Mouse (Mus musculus) hindbrain, embryonic 15.5 days (tissue): ENCODE measurements at regions not wholly inside any gene's neighbourhood (a gene's known extent, or its start where the extent isn't known, plus 50 kb on each side); places are given as distances from the start of the nearest gene placed in this dataset.

Experiments
- ATAC-seq: fragments of 200-750 bp; cut with Nextera tagmentation; 2 replicates; pipeline ENCODE4 v1.8.0; 2017; ENCODE audit warnings: low read depth, moderate number of reproducible peaks, moderate TSS enrichment; ENCODE audit not compliant: low FRiP score
- H3K27ac ChIP-seq: fragments of 300-500 bp; sonication (generic); replicated peaks from 2 replicates; pipeline ENCODE4 v1.5.1; 2015; ENCODE audit warnings: mild to moderate bottlenecking, inconsistent platforms
- H3K27me3 ChIP-seq: fragments of 300-500 bp; sonication (generic); 2 replicates; pipeline ENCODE4 v1.6.1; 2015; ENCODE audit warnings: control low read depth, inconsistent platforms
- H3K36me3 ChIP-seq: fragments of 300-500 bp; sonication (generic); 2 replicates; pipeline ENCODE4 v1.6.1; 2015; ENCODE audit warnings: control low read depth, inconsistent platforms
- H3K4me1 ChIP-seq: fragments of 300-500 bp; sonication (generic); replicated peaks from 2 replicates; pipeline ENCODE4 v1.6.1; 2015; ENCODE audit warnings: control low read depth, inconsistent platforms
- H3K4me2 ChIP-seq: fragments of 300-500 bp; sonication (generic); 2 replicates; pipeline ENCODE4 v1.6.1; 2015; ENCODE audit warnings: moderate library complexity, mild to moderate bottlenecking, inconsistent platforms
- H3K4me3 ChIP-seq: fragments of 300-500 bp; sonication (generic); 2 replicates; pipeline ENCODE4 v1.5.1; 2015; ENCODE audit warnings: mild to moderate bottlenecking, inconsistent platforms
- H3K9ac ChIP-seq: fragments of 300-500 bp; sonication (generic); 2 replicates; pipeline ENCODE4 v1.6.1; 2015; ENCODE audit warnings: inconsistent platforms
- H3K9me3 ChIP-seq: fragments of 300-500 bp; sonication (generic); 2 replicates; pipeline ENCODE4 v1.6.1; 2016; ENCODE audit warnings: control low read depth, inconsistent platforms
- WGBS: fragments of 180-500 bp; shearing (Covaris S2); methylation state at CpG from one replicate; pipeline ENCODE4 v1.1.7; 2015; 5-methylcytosine and 5-hydroxymethylcytosine counted together

DNA sequence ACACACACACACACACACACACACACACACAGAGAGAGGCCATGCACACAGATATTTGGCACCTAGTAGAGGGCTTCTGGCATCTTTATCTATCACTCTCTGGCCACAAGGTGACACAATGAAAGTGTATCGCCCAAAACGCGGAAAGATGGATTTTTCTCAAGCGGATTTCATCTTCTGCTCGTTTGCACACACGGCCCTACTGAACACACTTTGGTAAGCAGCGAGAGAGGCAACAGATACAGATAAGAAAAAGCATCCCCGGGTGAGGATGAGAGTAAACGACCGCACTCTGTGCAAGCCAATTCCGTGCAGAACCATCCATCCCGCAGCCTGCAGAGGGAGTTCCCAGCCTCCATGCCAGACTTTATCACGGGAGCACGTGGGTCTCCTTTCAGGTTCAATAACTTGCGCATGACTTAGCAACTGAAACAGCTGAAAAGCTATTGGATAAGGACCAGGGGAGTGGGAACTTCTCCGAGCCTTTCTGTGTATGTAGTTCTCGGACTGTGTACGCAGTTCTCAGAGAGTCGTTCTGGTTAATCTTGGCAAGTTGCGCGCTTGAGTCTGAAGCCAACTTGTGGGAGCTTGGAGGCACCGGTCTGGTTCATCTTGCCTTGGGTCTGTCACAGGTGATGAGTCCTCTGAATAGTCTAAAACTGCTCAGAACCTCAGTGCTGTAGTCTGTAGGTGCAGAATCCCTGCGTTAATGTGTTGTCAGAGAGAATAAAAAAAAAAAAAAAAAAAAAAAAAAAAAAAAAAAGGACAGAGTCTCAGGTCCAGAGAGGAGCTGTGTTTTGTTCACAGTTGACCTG is 97.2 kb upstream of the Tmem178 start:
- H3K36me3 ChIP-seq: no peaks in the 10 kb centered on the region
- 0 out of 2 replicates have a peak overlapping the region, but pooled peaks have one; percentile 32 for H3K27ac ChIP-seq
- no peak overlapping the region for H3K9ac ChIP-seq
- H3K4me1 ChIP-seq: no peaks in the 10 kb centered on the region; the same call in 1 of the 2 replicates
- peak overlapping the region; percentile 15; the same call in 1 of the 2 replicates for H3K4me3 ChIP-seq
- no peaks in the 10 kb centered on the region for H3K9me3 ChIP-seq
- peak overlapping the region; percentile 44 for H3K4me2 ChIP-seq
- no peaks in the 10 kb centered on the region for H3K27me3 ChIP-seq
- peak; percentile 86; the same call in 1 of the 2 replicates for ATAC-seq
- 57% methylated on average over 23 of the region's 23 CpGs for WGBS

DNA sequence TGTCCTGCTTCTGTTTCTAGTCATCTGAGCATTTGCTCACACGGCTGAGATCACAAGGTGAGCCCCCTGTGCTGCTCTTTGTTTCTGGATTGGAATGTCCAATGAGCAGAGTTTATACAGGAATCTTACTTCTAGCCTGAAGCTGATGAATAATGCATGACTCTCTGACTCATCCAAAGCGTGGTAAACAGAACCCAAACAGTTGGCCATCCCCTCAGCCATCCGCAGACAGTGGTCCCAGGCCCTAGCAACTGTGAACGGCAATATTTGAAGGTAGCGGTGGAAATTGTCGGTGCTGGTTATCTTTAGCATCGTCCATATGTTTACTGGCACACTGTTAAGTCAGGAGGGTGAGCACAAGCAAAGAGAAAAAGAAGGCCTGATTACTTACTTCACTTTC is 99.1 kb upstream of the Tmem178 start:
- no peak overlapping the region for H3K9ac ChIP-seq
- H3K27me3 ChIP-seq: no peaks in the 10 kb centered on the region
- H3K27ac ChIP-seq: no peak overlapping the region
- H3K4me3 ChIP-seq: no peak overlapping the region
- H3K4me1 ChIP-seq: no peaks in the 10 kb centered on the region; the same call in 1 of the 2 replicates
- H3K36me3 ChIP-seq: no peaks in the 10 kb centered on the region
- WGBS: 66% methylated on average over 7 of the region's 7 CpGs
- no peak for ATAC-seq
- no peaks in the 10 kb centered on the region for H3K9me3 ChIP-seq
- H3K4me2 ChIP-seq: no peak overlapping the region

DNA sequence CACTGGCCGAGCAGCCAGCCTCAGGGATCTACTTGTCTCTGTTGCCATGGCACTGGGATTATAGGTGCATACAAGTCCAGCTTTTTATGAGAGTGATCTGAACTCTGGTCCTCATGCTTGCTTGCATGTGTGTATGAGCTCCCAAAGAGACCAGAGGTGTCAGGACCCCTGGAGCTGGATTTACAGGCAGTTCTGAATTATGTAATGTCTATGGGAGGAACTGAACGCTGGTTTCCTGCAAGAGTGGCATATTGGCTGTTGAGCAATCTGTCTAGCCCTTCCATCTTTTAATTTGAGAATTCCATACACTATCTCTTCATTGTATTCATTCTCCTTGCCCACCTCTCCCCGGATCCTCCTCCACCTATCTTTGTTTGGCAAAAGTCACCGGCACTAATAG is 102.5 kb upstream of the Tmem178 start:
- 90% methylated on average over 4 of the region's 4 CpGs for WGBS
- ATAC-seq: no peak
- H3K36me3 ChIP-seq: no peaks in the 10 kb centered on the region
- H3K27me3 ChIP-seq: no peaks in the 10 kb centered on the region
- no peak overlapping the region for H3K27ac ChIP-seq
- no peak overlapping the region for H3K9ac ChIP-seq
- no peaks in the 10 kb centered on the region; the same call in 1 of the 2 replicates for H3K4me1 ChIP-seq
- no peak overlapping the region for H3K4me2 ChIP-seq
- no peak overlapping the region for H3K4me3 ChIP-seq
- H3K9me3 ChIP-seq: no peaks in the 10 kb centered on the region

DNA sequence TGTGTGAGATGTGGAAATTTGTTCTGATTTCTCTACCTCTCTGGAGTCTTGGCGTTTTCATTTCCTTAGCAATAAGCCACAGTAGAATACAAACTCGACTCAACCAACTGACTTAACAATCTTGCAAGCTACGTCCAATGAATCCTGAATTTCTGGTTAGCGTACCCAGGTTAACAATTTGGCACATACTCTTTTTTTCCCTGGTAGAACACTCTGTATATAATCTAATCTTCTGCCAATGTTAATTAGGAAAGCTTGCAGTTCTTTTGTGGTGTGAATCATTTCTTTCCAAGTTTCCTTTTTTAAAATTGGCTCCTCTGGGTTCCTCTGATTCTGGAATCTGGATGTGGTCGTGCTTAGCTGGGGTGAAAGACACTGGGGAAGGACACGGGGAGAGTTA is 103.5 kb upstream of the Tmem178 start:
- Histone ChIP-seq H3K27ac (no peak overlapping the region), H3K4me2 (no peak overlapping the region), H3K36me3 (no peaks in the 10 kb centered on the region), H3K27me3 (no peaks in the 10 kb centered on the region), H3K4me3 (no peak overlapping the region), H3K4me1 (no peaks in the 10 kb centered on the region; the same call in 1 of the 2 replicates), H3K9ac (no peak overlapping the region), H3K9me3 (no peaks in the 10 kb centered on the region)
- WGBS: 79% methylated on average over 6 of the region's 6 CpGs
- ATAC-seq: no peak

DNA sequence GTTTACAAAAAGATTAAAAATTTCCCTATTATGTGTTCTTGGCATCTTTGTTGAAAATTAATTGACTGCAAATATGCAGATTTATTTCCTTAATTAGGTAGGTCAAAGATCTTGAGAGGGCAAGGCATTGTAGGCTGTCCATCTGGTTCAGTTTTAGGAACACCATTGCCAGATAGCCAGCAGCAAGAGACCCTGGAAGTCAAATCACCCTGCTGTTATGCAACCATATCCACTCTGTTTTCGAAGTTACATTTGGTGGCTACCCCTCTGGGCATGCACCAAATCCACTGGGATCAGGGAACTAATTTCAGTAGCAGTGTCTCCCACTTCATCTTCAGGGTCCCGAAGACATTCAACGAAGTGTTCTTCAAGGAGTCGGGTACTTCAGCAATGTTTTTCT is 104.0 kb upstream of the Tmem178 start:
- Histone ChIP-seq H3K4me2 (no peak overlapping the region), H3K9ac (no peak overlapping the region), H3K4me1 (no peaks in the 10 kb centered on the region; the same call in 1 of the 2 replicates), H3K27me3 (no peaks in the 10 kb centered on the region), H3K36me3 (no peaks in the 10 kb centered on the region), H3K9me3 (no peaks in the 10 kb centered on the region), H3K27ac (no peak overlapping the region), H3K4me3 (no peak overlapping the region)
- 80% methylated on average over 4 of the region's 4 CpGs for WGBS
- no peak for ATAC-seq

DNA sequence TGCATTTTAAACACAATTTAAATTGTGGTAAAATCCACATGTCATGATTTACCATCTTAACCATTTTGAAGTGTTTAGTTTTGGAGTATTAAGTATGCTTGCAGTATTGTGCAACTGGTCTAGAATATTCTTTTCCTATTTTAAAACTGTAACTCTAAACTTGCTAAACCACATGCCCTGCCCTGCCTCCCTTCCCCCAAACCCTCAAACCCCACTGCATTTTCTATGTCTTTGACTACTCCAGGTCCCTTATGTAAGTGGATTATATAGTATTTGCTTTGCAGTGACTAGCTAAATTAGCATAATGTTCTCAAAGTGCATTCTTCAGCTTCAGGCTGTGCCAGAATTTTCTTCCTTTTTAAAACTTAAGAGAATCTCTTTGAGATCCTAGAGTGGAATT is 106.4 kb upstream of the Map4k3 start:
- Histone ChIP-seq H3K27me3 (no peaks in the 10 kb centered on the region), H3K4me2 (no peak overlapping the region), H3K9me3 (no peaks in the 10 kb centered on the region), H3K4me3 (no peak overlapping the region), H3K36me3 (no peaks in the 10 kb centered on the region), H3K4me1 (no peaks in the 10 kb centered on the region), H3K27ac (no peak overlapping the region), H3K9ac (no peak overlapping the region)
- ATAC-seq: no peak

DNA sequence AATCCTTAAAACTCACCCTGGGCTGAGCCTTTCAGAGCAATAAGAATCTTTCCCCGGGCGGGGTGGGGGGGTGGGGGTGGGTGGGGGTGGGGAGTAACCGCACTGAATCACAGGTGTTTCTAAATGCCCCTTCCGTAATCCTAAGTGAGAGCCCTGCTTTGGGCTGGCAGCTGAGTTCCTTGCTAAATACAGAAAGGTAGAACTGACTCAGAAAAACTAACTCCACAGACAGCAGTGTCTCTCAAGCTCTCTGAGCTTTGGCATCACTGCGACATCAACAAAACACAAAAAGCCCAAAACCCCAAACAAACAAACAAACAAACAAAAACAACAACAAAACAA is 105.9 kb upstream of the Map4k3 start:
- no peak overlapping the region for H3K4me3 ChIP-seq
- no peak overlapping the region for H3K27ac ChIP-seq
- no peaks in the 10 kb centered on the region for H3K27me3 ChIP-seq
- no peak overlapping the region for H3K9ac ChIP-seq
- no peaks in the 10 kb centered on the region for H3K36me3 ChIP-seq
- no peaks in the 10 kb centered on the region for H3K9me3 ChIP-seq
- 40% methylated on average over 5 of the region's 5 CpGs for WGBS
- H3K4me1 ChIP-seq: no peaks in the 10 kb centered on the region
- no peak overlapping the region for H3K4me2 ChIP-seq
- ATAC-seq: no peak

DNA sequence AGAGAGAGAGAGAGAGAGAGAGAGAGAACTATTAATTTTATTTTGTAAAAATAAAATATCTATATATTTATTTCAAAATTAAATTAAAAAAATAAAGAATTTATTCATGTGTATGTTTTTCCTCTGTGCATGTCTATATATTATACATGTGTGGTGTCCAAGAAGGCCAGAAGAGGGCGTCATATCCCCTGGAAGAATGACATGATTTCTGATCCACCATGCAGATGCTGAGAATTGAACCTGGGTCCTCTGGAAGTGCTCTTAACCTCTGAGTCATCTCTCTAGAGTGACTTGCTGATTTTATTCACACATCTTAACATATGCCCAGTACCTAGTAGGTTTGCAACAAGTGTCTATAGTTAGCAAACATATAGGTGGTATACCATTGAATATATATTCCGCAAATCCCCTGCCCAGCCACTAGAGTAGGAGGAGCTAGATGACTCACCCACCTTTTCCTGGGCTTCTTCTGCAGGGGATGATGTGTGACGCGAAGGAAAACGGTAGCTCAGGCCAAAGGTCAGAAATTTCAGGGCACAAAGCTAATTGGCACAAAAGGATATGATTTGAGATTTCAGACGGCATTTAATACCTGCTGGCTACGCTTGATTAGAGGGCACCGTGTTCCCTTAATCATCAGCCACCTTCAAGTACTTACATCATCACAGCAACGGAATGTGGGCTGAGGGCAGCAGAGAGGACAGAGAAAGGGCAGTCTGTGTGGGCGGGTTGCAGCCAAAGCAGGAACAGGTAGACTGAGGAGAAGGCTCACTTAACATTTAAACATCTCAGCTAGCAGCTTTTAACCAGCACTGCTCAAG is 105.3 kb upstream of the Map4k3 start:
- whole genome bisulfite sequencing: 41% methylated on average over 10 of the region's 10 CpGs
- Histone ChIP-seq H3K4me2 (no peak overlapping the region), H3K4me3 (no peak overlapping the region), H3K27ac (no peak overlapping the region), H3K9me3 (no peaks in the 10 kb centered on the region), H3K36me3 (no peaks in the 10 kb centered on the region), H3K4me1 (no peaks in the 10 kb centered on the region), H3K9ac (no peak overlapping the region), H3K27me3 (no peaks in the 10 kb centered on the region)
- no peak for ATAC-seq

DNA sequence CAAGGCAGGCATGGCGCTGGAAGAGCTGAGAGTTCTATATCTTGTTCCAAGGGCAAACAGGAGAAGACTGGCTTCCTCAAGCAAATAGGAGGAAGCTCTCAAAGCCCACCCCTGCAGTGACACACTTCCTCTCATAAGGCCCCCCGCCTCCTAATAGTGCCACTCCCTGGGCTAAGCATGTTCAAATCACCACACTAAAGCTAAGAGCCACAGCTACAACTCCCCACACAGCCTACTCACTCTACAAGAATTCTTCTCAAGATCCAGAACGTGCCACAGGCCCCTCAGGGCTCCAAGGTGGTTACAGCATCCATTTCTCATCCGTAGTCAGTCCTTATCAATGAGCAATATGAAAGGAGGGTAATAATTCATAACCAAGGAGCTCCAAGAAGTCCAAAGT is 103.4 kb upstream of the Map4k3 start:
- H3K4me3 ChIP-seq: no peak overlapping the region
- no peaks in the 10 kb centered on the region for H3K27me3 ChIP-seq
- no peak overlapping the region for H3K9ac ChIP-seq
- no peak overlapping the region for H3K4me2 ChIP-seq
- no peaks in the 10 kb centered on the region for H3K36me3 ChIP-seq
- ATAC-seq: no peak
- 82% methylated on average over 4 of the region's 4 CpGs for whole genome bisulfite sequencing
- no peaks in the 10 kb centered on the region for H3K4me1 ChIP-seq
- H3K9me3 ChIP-seq: no peaks in the 10 kb centered on the region
- no peak overlapping the region for H3K27ac ChIP-seq

DNA sequence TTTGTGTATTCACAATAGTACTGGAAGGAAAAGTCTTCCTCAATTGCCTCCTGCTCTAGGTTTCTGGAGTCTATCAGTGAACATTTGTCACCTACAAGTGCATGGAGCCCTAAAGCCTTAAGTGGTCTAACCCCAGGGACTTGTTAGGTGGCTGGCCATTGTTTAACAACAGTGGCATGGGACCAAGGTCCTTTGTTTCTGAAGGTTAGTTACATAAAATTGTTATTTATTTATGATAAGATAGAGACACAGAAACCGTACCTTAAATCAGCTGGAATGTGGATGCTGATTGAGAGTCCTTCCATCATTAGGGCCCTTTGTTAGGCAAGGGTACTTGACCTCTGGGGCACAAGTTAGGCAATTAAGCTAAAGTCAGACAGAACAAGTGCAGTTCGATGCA is 99.6 kb upstream of the Map4k3 start:
- Histone ChIP-seq H3K4me1 (peaks cover 9% of the 10 kb centered on the region), H3K4me2 (no peak overlapping the region), H3K27me3 (no peaks in the 10 kb centered on the region), H3K9me3 (no peaks in the 10 kb centered on the region), H3K9ac (no peak overlapping the region), H3K4me3 (no peak overlapping the region), H3K27ac (no peak overlapping the region), H3K36me3 (no peaks in the 10 kb centered on the region)
- WGBS: 74% methylated on average over 2 of the region's 2 CpGs
- no peak for ATAC-seq

DNA sequence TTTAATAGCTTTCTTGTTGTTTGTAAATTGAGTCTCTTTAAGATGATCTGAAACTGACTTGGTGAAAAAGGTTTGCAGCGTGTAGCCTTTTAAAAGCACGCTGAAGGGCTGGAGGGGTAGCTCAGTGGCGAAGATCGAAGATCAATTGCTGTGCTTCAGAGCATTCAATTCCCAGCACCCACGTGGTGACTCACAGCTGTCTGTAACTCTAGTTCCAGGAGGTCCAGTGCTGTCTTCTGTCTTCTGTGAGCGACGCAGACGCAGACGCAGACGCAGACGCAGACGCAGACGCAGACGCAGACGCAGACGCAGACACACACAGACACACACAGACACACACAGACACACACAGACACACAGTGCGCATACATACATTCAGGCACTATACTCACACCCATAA is 99.1 kb upstream of the Map4k3 start:
- no peak for ATAC-seq
- H3K27me3 ChIP-seq: no peaks in the 10 kb centered on the region
- WGBS: 88% methylated on average over 17 of the region's 17 CpGs

DNA sequence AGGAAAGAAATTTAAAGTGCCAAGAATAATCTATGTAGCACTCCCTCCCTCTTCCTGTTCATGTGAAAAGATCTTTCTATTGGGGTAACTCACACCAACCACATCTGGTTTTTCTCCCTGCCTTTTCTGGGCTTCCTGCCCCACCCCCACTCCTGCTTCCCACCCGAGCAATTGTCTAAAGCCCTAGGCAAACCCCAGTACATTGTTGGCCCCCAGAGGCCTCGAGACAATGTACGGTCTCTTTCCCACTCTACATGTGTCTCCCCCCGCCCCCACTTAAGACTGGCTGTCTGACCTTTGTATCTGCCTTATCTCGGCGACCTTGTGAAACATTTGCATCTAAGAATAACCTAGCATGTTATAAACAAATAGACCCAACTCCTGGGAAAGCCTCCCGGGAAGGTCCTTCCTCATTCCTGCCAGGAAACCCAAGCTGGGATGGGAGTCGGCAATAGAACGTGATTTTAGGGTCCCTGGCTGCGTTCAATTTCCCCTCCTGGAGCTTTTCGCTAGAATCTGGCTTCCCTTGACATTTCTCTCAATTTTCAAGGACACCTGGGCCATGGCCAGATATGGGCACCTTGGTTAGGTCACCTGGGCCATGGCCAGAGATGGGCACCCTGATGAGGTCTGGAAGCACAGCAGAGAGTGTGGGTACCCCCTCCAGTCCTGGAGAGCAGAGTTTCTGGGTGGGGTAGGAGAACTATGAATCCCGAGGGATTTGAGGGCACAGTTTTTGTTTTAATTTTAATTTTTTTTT is 97.9 kb upstream of the Map4k3 start:
- H3K9ac ChIP-seq: no peak overlapping the region
- H3K4me3 ChIP-seq: no peak overlapping the region
- ATAC-seq: no peak
- WGBS: 59% methylated on average over 12 of the region's 12 CpGs
- no peak overlapping the region for H3K27ac ChIP-seq
- H3K4me2 ChIP-seq: no peak overlapping the region
- no peaks in the 10 kb centered on the region for H3K36me3 ChIP-seq
- no peaks in the 10 kb centered on the region for H3K27me3 ChIP-seq
- peaks cover 11% of the 10 kb centered on the region for H3K4me1 ChIP-seq
- no peaks in the 10 kb centered on the region for H3K9me3 ChIP-seq

More for the DNA sequence above, 99.1 kb upstream of the Map4k3 start:
- H3K9me3 ChIP-seq: no peaks in the 10 kb centered on the region
- H3K9ac ChIP-seq: no peak overlapping the region
- H3K4me3 ChIP-seq: no peak overlapping the region
- H3K4me1 ChIP-seq: peaks cover 9% of the 10 kb centered on the region
- H3K36me3 ChIP-seq: no peaks in the 10 kb centered on the region
- no peak overlapping the region for H3K27ac ChIP-seq
- H3K4me2 ChIP-seq: no peak overlapping the region
